Mouse (Mus musculus): ENCODE data around the gene Syn3. TPM values are rescaled to one million over a fixed set of nuclear protein-coding genes. Genes with fewer than 3 reads are reported as not detected.

The Syn3 gene
- polyA plus RNA-seq, 1 experiment from 2014 or later = 3.0 TPM

DNA sequence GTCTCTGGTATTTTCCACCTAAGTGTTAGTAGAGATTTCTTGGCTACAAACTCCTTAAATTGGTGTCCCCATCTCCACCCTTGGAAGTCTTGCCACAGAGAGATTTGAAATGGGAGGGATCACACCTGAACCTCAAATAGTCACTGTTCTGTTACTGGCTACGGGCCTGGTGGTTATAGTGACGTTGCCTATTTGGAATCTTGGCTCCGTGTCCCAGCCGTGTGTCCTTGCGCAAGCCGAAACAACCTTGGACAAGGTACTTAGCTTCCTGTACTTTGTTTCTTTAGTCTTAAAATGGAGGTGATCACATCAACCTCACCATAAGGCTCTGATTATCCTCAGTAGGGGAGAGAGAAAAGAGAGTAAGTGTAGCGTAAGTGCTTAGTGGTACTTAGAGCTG lies 212.2 kb downstream of the Syn3 start:
- Histone ChIP-seq H3K4me3 (no peak overlapping the region), H3K27me3 (ENCODE audit: low read depth, poor library complexity, severe bottlenecking) (no peaks in the 10 kb centered on the region), H3K4me1 (no peaks in the 10 kb centered on the region), H3K36me3 (no peaks in the 10 kb centered on the region), H3K9me3 (replicated peaks) (no peaks in the 10 kb centered on the region), H3K27ac (replicated peaks) (no peak overlapping the region)
- no peak for DNase-seq (ENCODE audit: low spot score)
- WGBS = 90% methylated on average over 7 of the region's 7 CpGs

DNA sequence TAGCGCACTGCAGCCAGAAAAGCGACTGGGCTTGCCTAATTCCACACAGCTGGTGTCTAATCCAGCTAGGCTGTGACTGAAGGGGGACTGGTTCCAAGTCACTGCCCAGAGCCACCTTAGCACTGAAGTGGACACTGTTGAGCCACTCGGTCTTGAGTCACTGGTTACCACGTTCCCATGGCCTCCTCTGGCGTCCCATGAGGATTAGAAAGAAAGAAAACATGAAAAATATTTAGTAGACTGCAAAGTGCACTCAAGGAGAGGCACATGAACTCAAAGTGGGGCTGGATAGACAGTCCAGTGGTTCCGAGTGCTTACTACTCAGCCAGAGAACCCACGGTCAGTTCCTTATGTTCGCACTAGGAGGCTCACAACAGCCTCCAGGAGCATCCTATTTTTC lies 217.5 kb downstream of the Syn3 start:
- DNase-seq (ENCODE audit: low spot score) = no peak
- Histone ChIP-seq H3K36me3 (no peaks in the 10 kb centered on the region), H3K4me1 (no peaks in the 10 kb centered on the region), H3K4me3 (no peak overlapping the region), H3K9me3 (replicated peaks) (no peaks in the 10 kb centered on the region), H3K27ac (replicated peaks) (no peak overlapping the region), H3K27me3 (ENCODE audit: low read depth, poor library complexity, severe bottlenecking) (no peaks in the 10 kb centered on the region)
- WGBS = 87% methylated on average over 8 of the region's 8 CpGs

DNA sequence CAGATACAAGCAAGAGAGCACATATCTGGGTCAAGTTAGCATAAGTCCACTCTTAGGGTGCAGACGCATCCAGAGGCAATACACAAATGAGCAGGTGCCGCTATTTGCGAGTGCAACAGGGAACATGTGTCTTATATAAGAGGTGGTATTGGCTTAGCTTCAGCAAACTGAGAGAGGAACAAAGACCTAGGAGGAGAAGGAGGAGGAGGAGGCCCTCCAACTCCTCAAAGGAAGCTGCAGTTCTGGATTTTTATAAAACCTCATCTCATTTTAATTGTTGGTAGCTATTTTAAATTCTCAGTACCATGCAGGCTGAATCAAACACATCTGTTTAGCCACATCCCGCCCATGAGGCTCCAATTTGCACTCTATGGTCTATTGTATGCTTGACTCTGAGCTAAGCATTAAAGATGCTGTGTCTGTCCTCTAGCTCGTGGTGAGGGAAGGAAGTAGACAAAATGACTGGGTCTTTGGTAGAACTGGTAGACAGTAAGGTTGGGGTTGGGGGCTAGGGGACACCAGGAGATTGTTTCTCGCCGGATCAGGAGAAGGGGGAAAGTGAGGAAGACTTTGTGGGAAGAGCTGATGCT lies 219.0 kb downstream of the Syn3 start:
- no peaks in the 10 kb centered on the region for H3K4me1 ChIP-seq
- no peak overlapping the region for H3K4me3 ChIP-seq
- no peaks in the 10 kb centered on the region for H3K27me3 ChIP-seq (ENCODE audit: low read depth, poor library complexity, severe bottlenecking)
- 90% methylated on average over 7 of the region's 7 CpGs for whole genome bisulfite sequencing
- DNase-seq (ENCODE audit: low spot score) = no peak
- H3K9me3 ChIP-seq (replicated peaks) = no peaks in the 10 kb centered on the region
- H3K27ac ChIP-seq (replicated peaks) = no peak overlapping the region
- H3K36me3 ChIP-seq = no peaks in the 10 kb centered on the region

DNA sequence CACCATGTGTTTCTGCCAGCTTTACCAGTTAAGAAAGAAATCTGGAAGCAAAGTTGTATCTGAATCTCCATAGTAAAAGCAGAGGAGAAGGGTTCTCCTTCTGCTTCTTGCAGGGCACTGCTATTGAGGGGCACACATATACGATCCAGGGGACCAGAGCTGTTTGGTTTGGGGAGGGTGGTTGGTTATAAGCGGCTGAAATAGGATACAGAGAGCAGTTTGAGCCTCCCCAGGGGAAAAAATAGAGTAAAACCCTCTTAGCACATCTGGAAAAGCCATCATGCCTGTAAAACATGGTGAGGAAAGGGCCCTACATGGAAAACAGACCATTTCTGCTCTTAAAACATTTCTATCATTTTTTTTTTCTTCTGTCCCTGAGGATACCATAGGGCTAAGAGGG lies 220.2 kb downstream of the Syn3 start:
- H3K27me3 ChIP-seq (ENCODE audit: low read depth, poor library complexity, severe bottlenecking) = no peaks in the 10 kb centered on the region

DNA sequence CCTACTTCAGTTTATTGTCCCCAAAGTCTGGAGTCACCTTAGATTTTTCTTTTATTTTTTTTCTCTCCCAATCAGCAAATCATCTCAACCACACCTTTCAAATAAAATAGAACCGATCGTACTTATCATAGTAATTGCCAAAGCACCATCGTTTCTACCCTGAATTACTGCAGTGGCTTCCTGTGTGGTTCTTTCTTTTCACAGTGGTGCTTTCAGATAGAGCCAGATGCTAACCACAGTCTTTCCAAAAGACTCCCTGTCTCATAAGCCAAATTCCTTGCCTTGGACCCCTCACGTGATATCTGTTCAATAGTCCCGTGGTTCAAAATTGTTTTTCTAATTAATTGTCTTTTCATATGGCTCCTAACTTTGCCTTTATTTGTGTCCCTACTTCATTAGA lies 221.4 kb downstream of the Syn3 start:
- no peak for DNase-seq (ENCODE audit: low spot score)
- Histone ChIP-seq H3K4me3 (no peak overlapping the region), H3K4me1 (no peaks in the 10 kb centered on the region), H3K27me3 (ENCODE audit: low read depth, poor library complexity, severe bottlenecking) (no peaks in the 10 kb centered on the region), H3K36me3 (no peaks in the 10 kb centered on the region), H3K9me3 (replicated peaks) (no peaks in the 10 kb centered on the region), H3K27ac (replicated peaks) (no peak overlapping the region)
- 94% methylated on average over 5 of the region's 5 CpGs for WGBS

More for the DNA sequence above, 220.2 kb downstream of the Syn3 start:
- no peak overlapping the region for H3K27ac ChIP-seq (replicated peaks)
- H3K4me1 ChIP-seq = no peaks in the 10 kb centered on the region
- no peak for DNase-seq (ENCODE audit: low spot score)
- no peaks in the 10 kb centered on the region for H3K36me3 ChIP-seq
- 75% methylated on average over 2 of the region's 2 CpGs for whole genome bisulfite sequencing
- no peak overlapping the region for H3K4me3 ChIP-seq
- no peaks in the 10 kb centered on the region for H3K9me3 ChIP-seq (replicated peaks)

DNA sequence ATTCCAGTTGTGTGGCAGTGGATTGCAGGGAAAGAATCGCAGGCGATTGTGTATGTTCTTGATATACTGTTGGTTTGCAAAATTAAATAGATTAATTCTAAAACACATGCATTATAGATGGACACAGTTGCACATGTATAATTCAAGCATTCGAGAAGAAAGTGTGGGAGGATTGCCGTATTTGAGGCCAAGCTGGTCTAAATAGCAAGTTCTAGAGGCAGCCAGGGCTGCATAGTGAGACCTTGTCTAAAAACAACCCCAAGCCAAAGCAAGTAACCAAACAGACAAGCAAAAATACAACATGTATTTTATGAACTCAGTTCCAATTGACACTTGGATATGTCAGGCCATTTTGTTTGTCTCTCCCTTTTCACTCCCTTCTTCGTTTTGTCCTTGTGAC lies 223.1 kb downstream of the Syn3 start:
- no peaks in the 10 kb centered on the region for H3K4me1 ChIP-seq
- no peaks in the 10 kb centered on the region for H3K9me3 ChIP-seq (replicated peaks)
- no peaks in the 10 kb centered on the region for H3K36me3 ChIP-seq
- H3K4me3 ChIP-seq = no peak overlapping the region
- H3K27me3 ChIP-seq (ENCODE audit: low read depth, poor library complexity, severe bottlenecking) = no peaks in the 10 kb centered on the region
- WGBS = 89% methylated on average over 5 of the region's 5 CpGs
- DNase-seq (ENCODE audit: low spot score) = no peak
- H3K27ac ChIP-seq (replicated peaks) = no peak overlapping the region

DNA sequence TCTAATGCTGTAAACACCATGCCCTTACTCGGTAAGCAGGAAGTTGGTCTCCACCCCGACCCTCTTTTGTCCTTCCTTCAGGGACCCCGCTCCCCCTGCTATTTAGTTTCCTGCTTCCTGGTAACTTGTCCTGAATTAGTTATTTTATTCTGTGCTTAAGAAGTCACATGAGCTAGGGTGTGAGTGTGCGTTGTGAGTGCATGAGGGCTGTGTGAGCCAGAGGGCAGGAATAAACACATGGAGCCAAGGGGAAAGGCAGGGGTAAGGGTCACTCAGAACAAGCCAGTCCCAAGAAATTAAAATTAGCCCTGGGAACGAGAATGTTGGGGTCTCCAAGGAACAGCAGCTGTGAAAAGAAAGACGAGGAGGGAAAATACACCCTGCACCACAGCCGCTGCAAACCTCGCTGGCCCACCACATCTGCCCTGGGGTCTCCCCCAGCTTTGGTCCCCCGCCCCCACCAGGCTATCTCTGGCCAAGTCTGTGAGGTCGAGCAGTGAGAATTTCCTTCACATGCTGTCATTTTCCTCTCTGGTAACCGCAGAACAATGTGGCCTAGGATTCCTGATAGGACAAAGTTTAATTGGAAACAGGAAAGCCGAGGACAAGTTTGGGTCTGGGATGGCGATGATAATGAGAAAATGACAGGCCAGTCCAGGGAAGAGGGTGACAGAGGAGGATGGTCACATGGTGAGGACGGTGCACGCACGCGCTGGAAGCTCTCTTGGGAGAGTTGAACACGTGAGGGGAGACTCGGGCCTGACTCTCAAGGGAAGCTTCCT lies 225.1 kb downstream of the Syn3 start:
- Histone ChIP-seq H3K27me3 (ENCODE audit: low read depth, poor library complexity, severe bottlenecking) (no peaks in the 10 kb centered on the region), H3K27ac (replicated peaks) (peak overlapping the region; percentile 17; the same call in 1 of the 2 replicates), H3K36me3 (no peaks in the 10 kb centered on the region), H3K4me3 (no peak overlapping the region), H3K4me1 (no peaks in the 10 kb centered on the region), H3K9me3 (replicated peaks) (no peaks in the 10 kb centered on the region)
- WGBS = 71% methylated on average over 19 of the region's 19 CpGs
- peak; percentile 13 for DNase-seq (ENCODE audit: low spot score)

DNA sequence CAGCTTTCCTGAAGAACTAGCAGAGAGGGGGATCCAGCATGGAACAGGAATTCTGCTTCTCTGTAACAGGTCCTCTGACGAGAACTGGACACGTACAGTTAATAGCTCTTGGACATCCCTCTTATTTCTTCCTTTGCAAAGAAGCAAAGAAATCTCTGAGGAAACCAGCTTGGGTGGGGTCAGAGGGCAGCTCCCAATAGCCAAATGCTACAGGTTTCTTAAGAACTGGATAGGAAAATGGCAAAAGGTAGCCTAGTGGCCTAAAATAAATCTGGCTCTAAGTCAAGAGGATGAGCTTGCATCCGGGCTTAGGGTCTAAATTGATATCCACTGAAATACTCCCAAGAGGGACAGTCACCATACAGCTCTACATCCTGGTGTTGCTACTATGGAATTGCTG lies 225.9 kb downstream of the Syn3 start:
- no peak overlapping the region for H3K27ac ChIP-seq (replicated peaks)
- H3K9me3 ChIP-seq (replicated peaks) = no peaks in the 10 kb centered on the region
- no peaks in the 10 kb centered on the region for H3K27me3 ChIP-seq (ENCODE audit: low read depth, poor library complexity, severe bottlenecking)
- WGBS = 93% methylated on average over 3 of the region's 3 CpGs
- no peaks in the 10 kb centered on the region for H3K36me3 ChIP-seq
- H3K4me1 ChIP-seq = no peaks in the 10 kb centered on the region
- no peak for DNase-seq (ENCODE audit: low spot score)
- no peak overlapping the region for H3K4me3 ChIP-seq

DNA sequence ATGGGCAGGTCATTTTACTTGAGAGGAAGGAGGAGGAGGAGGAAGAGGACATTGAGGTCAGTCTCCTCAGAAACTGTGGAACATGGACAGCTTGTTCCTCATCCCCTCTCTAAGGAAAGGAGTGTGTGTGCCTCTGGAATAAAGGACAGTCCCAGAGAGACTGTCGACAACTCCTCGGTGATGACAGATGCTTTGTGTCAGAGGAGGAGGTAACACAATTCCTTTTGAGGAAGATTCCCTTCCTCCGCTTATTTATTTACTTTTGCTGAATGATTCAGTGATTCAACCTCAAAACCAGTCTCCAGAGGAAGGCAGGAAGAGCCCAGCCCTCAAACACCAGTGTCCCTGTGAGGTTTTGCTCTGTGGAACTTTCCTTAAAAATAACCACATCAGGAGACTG lies 228.4 kb downstream of the Syn3 start:
- 69% methylated on average over 3 of the region's 3 CpGs for WGBS
- H3K27ac ChIP-seq (replicated peaks) = no peak overlapping the region
- no peaks in the 10 kb centered on the region for H3K36me3 ChIP-seq
- H3K27me3 ChIP-seq (ENCODE audit: low read depth, poor library complexity, severe bottlenecking) = no peaks in the 10 kb centered on the region
- DNase-seq (ENCODE audit: low spot score) = no peak
- H3K4me3 ChIP-seq = no peak overlapping the region
- no peaks in the 10 kb centered on the region for H3K9me3 ChIP-seq (replicated peaks)
- H3K4me1 ChIP-seq = no peaks in the 10 kb centered on the region

DNA sequence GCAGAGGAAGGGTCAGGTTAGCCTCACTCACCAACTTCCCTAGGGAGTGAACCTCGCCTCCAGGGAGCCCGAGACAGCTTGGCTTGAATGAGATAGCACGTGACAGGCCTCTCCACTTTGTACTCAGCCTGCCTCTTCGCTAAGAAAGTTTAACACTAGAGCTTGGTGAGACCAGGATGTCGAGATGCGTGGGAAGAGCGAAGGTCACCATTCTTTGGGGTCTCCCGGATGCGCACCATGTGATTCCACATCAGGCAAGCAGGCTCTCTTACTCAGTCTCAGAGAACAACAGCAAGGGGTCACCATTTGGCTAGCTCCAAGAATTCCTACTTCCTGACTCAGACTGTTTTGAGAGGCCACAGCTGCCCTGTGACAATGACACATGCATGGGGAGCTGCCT lies 234.1 kb downstream of the Syn3 start:
- Histone ChIP-seq H3K9me3 (replicated peaks) (no peaks in the 10 kb centered on the region), H3K4me3 (no peak overlapping the region), H3K27me3 (ENCODE audit: low read depth, poor library complexity, severe bottlenecking) (no peaks in the 10 kb centered on the region), H3K36me3 (no peaks in the 10 kb centered on the region), H3K4me1 (no peaks in the 10 kb centered on the region), H3K27ac (replicated peaks) (no peak overlapping the region)
- 84% methylated on average over 9 of the region's 9 CpGs for WGBS
- DNase-seq (ENCODE audit: low spot score) = no peak

DNA sequence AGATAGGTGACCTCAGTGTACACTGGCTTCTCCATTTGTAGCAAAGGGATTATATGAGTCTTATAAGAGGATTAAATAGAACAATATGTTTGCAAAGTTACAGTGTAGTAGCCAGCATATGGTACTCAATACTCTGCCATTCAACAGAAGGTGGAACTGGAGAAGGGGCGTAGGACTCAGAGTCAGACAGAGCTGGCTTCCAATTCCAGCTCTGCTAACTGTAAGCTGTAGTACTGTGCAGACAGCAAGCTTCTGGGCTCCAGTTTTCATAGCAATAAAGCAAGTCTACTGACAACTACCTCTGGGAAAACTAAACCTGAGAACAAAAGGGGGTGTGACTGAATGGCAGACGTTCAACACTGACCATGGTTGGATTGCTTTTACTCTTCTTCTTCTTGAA lies 237.0 kb downstream of the Syn3 start:
- H3K27me3 ChIP-seq (ENCODE audit: low read depth, poor library complexity, severe bottlenecking) = no peaks in the 10 kb centered on the region
- 83% methylated on average over 2 of the region's 2 CpGs for WGBS
- no peaks in the 10 kb centered on the region for H3K4me1 ChIP-seq
- no peak overlapping the region for H3K4me3 ChIP-seq
- no peaks in the 10 kb centered on the region for H3K36me3 ChIP-seq
- no peak for DNase-seq (ENCODE audit: low spot score)
- no peaks in the 10 kb centered on the region for H3K9me3 ChIP-seq (replicated peaks)
- H3K27ac ChIP-seq (replicated peaks) = no peak overlapping the region

DNA sequence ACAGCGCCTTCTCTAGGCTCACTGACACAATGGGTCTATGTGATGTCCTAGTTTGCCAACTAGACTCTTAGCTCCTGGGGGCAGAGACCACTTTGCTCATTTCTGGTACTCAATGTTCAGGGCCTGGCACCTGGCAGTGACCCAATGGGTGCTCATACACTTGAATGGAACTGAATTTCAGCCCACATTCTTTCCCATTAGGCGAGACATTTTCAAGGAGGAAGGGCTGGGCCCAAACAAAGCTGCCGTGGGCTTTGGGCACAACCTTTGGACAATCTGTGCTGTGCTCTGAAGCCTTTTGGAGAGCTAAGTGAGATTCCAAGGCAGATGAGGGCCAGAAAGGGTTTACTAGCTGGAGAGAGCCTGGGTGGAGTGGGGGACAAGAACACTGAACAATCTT lies 239.7 kb downstream of the Syn3 start:
- 0 out of 2 replicates have a peak, but pooled peaks cover 4% of the 10 kb centered on the region for H3K4me1 ChIP-seq
- no peaks in the 10 kb centered on the region for H3K27me3 ChIP-seq (ENCODE audit: low read depth, poor library complexity, severe bottlenecking)
- H3K36me3 ChIP-seq = no peaks in the 10 kb centered on the region
- WGBS = 93% methylated on average over 3 of the region's 3 CpGs
- H3K9me3 ChIP-seq (replicated peaks) = no peaks in the 10 kb centered on the region
- no peak for DNase-seq (ENCODE audit: low spot score)
- no peak overlapping the region for H3K27ac ChIP-seq (replicated peaks)
- no peak overlapping the region for H3K4me3 ChIP-seq

DNA sequence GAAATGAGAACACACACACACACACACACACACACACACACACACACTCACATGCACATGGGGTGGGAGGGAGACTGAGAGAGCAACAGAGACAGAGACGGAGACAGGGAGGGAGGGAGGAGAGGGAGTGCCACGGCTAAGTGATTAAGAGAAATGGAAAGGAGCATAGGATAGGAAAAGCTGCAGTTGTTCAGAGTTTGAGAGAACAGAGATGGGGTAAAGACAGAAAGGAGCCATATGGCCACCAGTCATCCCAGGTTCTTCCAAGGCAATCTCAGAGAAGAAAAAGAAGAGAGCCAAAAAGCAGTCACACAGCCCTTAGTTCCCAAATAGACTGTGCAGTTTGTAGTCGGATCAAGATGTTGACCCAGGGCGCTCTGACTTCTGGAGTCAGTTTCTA lies 240.7 kb downstream of the Syn3 start:
- H3K4me1 ChIP-seq = 0 out of 2 replicates have a peak, but pooled peaks cover 4% of the 10 kb centered on the region
- WGBS = 93% methylated on average over 4 of the region's 4 CpGs

More for the DNA sequence above, 240.7 kb downstream of the Syn3 start:
- no peak overlapping the region for H3K4me3 ChIP-seq
- H3K27ac ChIP-seq (replicated peaks) = no peak overlapping the region
- no peak for DNase-seq (ENCODE audit: low spot score)
- no peaks in the 10 kb centered on the region for H3K9me3 ChIP-seq (replicated peaks)
- H3K27me3 ChIP-seq (ENCODE audit: low read depth, poor library complexity, severe bottlenecking) = no peaks in the 10 kb centered on the region
- H3K36me3 ChIP-seq = no peaks in the 10 kb centered on the region
